Mouse (Mus musculus) liver, embryonic 11.5 days (tissue): ENCODE data around the gene Mthfsl. TPM values are rescaled to one million over a fixed set of nuclear protein-coding genes. Genes with fewer than 3 reads are reported as not detected.
"Not testable (repeated sequence)": the region's sequence is repeated elsewhere in the genome, so short reads cannot be mapped to it uniquely, and the experiment has no call there.

ENCODE experiments used
- ATAC-seq: fragments of 200-750 bp; cut with Nextera tagmentation; replicated peaks from 2 replicates; pipeline ENCODE4 v1.8.0; 2017; ENCODE audit warnings: moderate number of reproducible peaks, mild to moderate bottlenecking, moderate TSS enrichment, moderate library complexity; ENCODE audit not compliant: low FRiP score
- DNase-seq: peaks from one replicate; pipeline ENCODE4 v3.0.0-alpha.2; 2017; ENCODE audit warnings: low spot score
- H3K27ac ChIP-seq: fragments of 300-500 bp; sonication (generic); 2 replicates; pipeline ENCODE4 v1.5.1; 2014; ENCODE audit warnings: mild to moderate bottlenecking, low read depth, low read length, control low read depth
- H3K27me3 ChIP-seq: fragments of 300-500 bp; sonication (generic); replicated peaks from 2 replicates; pipeline ENCODE4 v1.6.1; 2014; ENCODE audit warnings: low read length, mixed read lengths; ENCODE audit not compliant: control insufficient read depth, insufficient read depth
- H3K36me3 ChIP-seq: fragments of 300-500 bp; sonication (generic); 2 replicates; pipeline ENCODE4 v1.6.1; 2014; ENCODE audit warnings: mild to moderate bottlenecking, low read length, moderate library complexity, mixed read lengths; ENCODE audit not compliant: control insufficient read depth, insufficient read depth
- H3K4me1 ChIP-seq: fragments of 300-500 bp; sonication (generic); replicated peaks from 2 replicates; pipeline ENCODE4 v1.6.1; 2014; ENCODE audit warnings: low read length, mixed read lengths; ENCODE audit not compliant: control insufficient read depth, insufficient read depth
- H3K4me2 ChIP-seq: fragments of 300-500 bp; sonication (generic); 2 replicates; pipeline ENCODE4 v1.6.1; 2014; ENCODE audit warnings: mild to moderate bottlenecking, control low read depth, moderate library complexity
- H3K4me3 ChIP-seq: fragments of 300-500 bp; sonication (generic); 2 replicates; pipeline ENCODE4 v1.5.1; 2014; ENCODE audit warnings: low read depth, low read length, control low read depth
- H3K9ac ChIP-seq: fragments of 300-500 bp; sonication (generic); 2 replicates; pipeline ENCODE4 v1.6.1; 2014; ENCODE audit warnings: low read depth, low read length, control low read depth
- H3K9me3 ChIP-seq: fragments of 300-500 bp; sonication (generic); 2 replicates; pipeline ENCODE4 v1.6.1; 2016; ENCODE audit warnings: low read length, inconsistent platforms, mixed read lengths; ENCODE audit not compliant: control insufficient read depth
- WGBS: fragments of 180-500 bp; shearing (Covaris S2); extraction: QIAGEN DNeasy Blood & Tissue Kit; methylation state at CpG from one replicate; pipeline ENCODE4 v1.1.7; 2014; 5-methylcytosine and 5-hydroxymethylcytosine counted together
- polyA plus RNA-seq: library from polyadenylated mRNA; unstranded; fragments of >200 nt; fragmentation: Nextera tagmentation; extraction: Ambion mirVana; gene quantifications from 2 replicates; pipeline ENCODE4 v1.2.1, GENCODE M21; 2014

Gene Mthfsl
- polyA plus RNA-seq, 1 experiment from 2014 or later, result 30.7 TPM

DNA sequence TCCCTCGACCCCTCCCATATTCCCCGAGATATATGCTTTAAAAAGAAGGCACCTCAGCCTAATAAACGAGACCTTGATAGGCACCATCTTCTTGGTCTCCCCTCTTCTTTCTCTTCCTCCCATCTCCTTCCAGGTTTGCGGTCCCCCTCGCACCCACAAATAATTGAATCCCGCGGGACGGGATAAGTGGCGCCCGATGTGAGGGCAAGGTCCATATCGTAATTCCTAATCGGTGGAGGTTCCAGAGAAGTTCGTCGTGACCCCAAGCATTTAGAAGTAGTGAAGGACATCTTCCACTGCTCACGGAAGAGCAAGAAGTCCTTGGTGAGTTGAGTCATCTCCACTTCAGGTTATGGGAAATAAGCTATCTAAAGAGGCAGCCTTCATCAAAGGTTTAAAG, 69.4 kb downstream of the Mthfsl start:
- not testable (repeated sequence) for DNase-seq, H3K9me3 ChIP-seq, H3K4me2 ChIP-seq, H3K27me3 ChIP-seq, H3K9ac ChIP-seq, H3K4me1 ChIP-seq, ATAC-seq, H3K4me3 ChIP-seq, H3K36me3 ChIP-seq, H3K27ac ChIP-seq
- WGBS, result 97% methylated on average over 11 of the region's 15 CpGs

Other genes with a start within 250 kb of the Mthfsl start
- gene Syncrip, start 237.7 kb downstream of the Mthfsl start, polyA plus RNA-seq, result 116 and 124 TPM in 2 replicates
- gene Zfp949, start 172.3 kb downstream of the Mthfsl start, polyA plus RNA-seq, result 5.2 and 6.0 TPM in 2 replicates
- gene Trim43a, start 139.4 kb downstream of the Mthfsl start, polyA plus RNA-seq, result not detected in 2 replicates
- gene Bcl2a1d, start 11.6 kb upstream of the Mthfsl start, polyA plus RNA-seq, result 0.29 TPM in 1 of 2 replicates, not detected in the other
- gene Trim43c, start 118.9 kb upstream of the Mthfsl start, polyA plus RNA-seq, result not detected in 2 replicates
- gene Bcl2a1a, start 236.6 kb upstream of the Mthfsl start, polyA plus RNA-seq, result not detected in 2 replicates